Mouse (Mus musculus): ENCODE data around the gene Ush2a.

- no peak for TF ChIP-seq CTCF (IDR thresholded peaks at IDR 0.05)
- TF ChIP-seq EP300 (IDR thresholded peaks at IDR 0.05), result no peak
These were observed 314.5 kb downstream of the Ush2a start for GRCm38 (mm10) chr1:188576246-188576747.
